Mouse (Mus musculus): ENCODE measurements at regions not wholly inside any gene's neighbourhood (a gene's known extent, or its start where the extent isn't known, plus 50 kb on each side); places are given as distances from the start of the nearest gene placed in this dataset.

GRCm38 (mm10) chr1:113384888-113385430, 1520.2 kb upstream of the Dsel start:
- TF ChIP-seq CTCF (conservative IDR thresholded peaks at IDR 0.05; ENCODE audit: low read length): no peak
- no peak for TF ChIP-seq NANOG (IDR thresholded peaks at IDR 0.05; ENCODE audit: borderline replicate concordance, low read length)
- TF ChIP-seq POU5F1 (IDR thresholded peaks at IDR 0.05; ENCODE audit: borderline replicate concordance, low read length): no peak
